Mouse (Mus musculus): ENCODE measurements around the gene Adamtsl3. TPM values are rescaled to one million over a fixed set of nuclear protein-coding genes. Genes with fewer than 3 reads are reported as not detected.

The Adamtsl3 gene
- 1 to 10 TPM; 6.0 to 6.4 TPM for total RNA-seq (2021)
- long read RNA-seq, experiment 1, full-length matches to known transcripts = 2 of 2 reads
- long read RNA-seq, experiment 1, partial matches to known transcripts = 0 of 2 reads
- long read RNA-seq, experiment 1, other reads (novel, unspliced or antisense) = 0 of 2 reads
- long read RNA-seq, experiment 2 = 0 reads

- peak; percentile 66 to 74 for DNase-seq
Observed at GRCm38 (mm10) chr7:82335211-82336121, at the start of gene Adamtsl3. Adamtsl3 (plus strand) TSS chr7:82335694.

DNA sequence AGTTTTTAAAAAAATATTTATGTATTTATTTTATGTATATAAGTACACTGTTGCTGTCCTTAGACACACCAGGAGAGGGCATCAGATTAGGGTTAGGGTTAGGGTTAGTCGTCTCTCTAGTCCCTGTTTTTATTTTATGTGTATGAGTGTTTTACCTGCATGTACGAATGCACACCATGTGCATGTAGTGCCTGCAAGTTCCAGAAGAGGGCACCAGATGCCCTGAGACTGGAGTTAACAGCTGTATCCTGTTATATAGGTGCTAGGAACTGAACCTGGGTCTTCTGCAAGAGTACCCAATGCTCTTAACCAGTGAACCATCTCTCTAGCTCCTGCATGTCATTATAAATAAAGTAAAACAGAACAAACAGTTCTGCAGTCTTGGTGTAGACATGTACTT lies 48.3 kb upstream of the Adamtsl3 start:
- DNase-seq = no peak

- DNase-seq = no peak
Observed at GRCm38 (mm10) chr7:82293441-82293840, 42.1 kb upstream of the Adamtsl3 start.

DNA sequence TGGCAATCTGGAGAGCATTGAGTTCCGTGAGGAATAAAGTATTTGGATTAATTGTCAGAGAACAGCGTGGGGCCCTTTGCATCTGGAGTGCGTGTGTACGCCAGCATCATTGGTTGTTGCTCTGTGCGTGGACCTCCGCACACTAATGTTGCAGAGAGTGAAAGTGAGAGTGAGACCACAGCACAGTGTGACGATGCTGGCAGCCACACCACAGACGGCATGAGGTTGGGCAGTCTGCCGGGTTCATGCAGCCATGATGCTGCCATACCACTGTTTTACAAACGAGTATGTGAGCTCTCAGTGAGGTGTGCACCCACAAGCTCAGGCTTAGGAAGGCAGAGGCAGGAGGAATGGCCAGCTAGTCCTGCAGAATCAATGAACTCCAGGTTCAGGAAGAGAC lies 41.4 kb upstream of the Adamtsl3 start:
- no peak for DNase-seq

GRCm38 (mm10) chr7:82294611-82295010 lies 40.9 kb upstream of the Adamtsl3 start:
- no peak for DNase-seq

GRCm38 (mm10) chr7:82308398-82308797 lies 27.1 kb upstream of the Adamtsl3 start:
- DNase-seq = no peak

DNA sequence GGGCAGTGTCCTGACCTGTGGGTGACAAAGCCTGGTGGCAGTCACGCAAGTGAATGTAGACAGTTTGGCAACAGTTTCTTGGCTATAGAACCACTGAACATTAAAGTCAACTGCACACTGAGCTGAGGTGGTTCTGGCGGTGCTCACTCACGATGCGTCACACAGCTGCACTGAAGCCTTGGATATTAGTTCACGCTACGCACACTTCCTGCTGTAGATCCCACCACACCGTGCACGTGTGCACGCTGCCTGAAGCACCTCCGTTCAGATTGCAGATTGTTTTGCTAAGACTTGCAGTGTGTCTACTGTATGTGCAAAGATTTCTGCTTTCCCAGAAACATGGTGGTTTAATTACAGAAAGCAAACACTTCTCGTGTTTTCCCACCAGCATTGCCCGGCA lies 17.0 kb upstream of the Adamtsl3 start:
- DNase-seq = no peak

DNA sequence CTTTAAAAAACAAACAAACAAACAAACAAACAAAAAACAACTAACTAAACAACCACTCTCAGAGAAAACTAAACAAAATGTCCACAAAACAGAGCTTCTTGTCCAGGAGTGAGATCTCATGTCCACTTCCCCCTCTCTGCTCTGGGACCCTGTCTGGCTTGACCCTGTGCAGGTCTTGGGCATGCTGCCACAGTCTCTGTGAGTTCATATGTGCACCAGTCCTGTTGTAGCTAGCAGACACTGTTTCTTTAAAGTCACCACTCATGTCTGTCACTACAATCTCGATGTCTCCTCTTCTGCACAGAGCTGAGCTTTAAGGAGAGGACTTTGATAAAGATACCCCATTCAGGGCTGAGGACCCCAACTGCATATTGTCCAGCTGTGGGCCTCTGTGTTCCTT lies 8.9 kb upstream of the Adamtsl3 start:
- no peak for DNase-seq

GRCm38 (mm10) chr7:82327201-82327600 lies 8.3 kb upstream of the Adamtsl3 start:
- no peak for DNase-seq

DNA sequence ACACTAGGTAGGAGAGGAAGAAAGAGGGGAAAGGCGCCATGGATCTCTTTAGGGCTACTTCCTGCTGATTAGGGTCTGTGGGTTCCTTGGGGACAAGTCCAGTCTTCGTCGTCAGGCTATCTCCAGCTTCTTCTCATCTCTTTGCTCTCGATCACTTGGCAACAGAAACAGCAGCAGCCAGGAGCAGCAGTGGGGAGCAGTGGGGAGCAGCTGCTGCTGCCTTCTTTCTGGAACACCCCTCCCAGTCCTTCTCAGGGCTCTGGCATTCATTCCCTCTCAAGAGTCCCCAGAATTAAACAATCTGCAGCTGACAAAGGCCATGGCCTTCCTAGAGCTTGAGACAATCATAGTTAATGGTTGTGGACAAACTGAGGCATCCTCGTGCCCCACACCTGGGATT lies 7.6 kb upstream of the Adamtsl3 start:
- no peak for DNase-seq

DNA sequence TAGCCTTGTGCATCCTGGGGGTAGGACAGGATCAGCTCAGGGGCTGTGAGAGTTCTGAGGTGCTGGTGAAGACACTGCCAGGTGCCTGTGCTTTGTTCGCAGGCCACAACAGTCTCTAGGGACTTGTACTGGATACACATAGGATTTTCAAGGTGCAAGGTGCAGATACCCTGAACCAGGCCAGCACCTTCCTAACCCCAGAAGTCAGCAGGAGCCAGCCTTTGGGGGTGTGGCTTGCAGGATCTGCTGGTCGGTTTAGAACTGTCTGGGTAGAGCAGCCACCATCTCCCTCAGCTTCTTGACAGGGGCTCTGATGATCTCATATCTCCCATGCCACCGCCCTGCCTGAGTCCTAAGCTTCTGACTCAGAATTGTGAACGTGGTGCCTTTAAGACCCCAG lies 5.7 kb upstream of the Adamtsl3 start:
- no peak for DNase-seq

GRCm38 (mm10) chr7:82330860-82331259 lies 4.6 kb upstream of the Adamtsl3 start:
- DNase-seq = peak in 1 of 2 experiments; percentile 29

- DNase-seq = no peak
Observed at GRCm38 (mm10) chr7:82334000-82334399, 1.5 kb upstream of the Adamtsl3 start.

- DNase-seq = peak; percentile 84 to 89
Observed at GRCm38 (mm10) chr7:82336132-82336531, 638 bp downstream of the Adamtsl3 start.

DNA sequence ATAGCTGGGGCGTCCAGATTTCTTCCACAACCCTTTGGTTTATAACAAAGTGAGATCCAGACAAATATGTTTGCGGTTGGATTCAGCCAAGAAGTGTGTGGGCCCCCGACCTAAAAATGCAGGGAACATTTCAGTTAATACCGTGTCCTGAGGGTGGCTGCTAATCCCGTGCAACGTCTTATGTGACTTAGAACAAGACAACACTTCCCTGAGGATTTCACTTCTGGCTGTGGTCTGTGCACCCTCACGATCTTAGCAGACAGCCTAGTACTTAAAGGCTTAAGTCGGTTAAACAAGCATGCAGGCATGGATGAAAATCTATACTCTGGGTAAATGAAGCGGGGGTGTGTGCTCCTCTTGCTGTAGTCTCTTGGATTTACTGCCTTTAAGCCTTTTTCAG lies 2.6 kb downstream of the Adamtsl3 start:
- DNase-seq = no peak

- DNase-seq = no peak
Observed at GRCm38 (mm10) chr7:82338532-82338931, 3.0 kb downstream of the Adamtsl3 start.

- DNase-seq = peak; percentile 16 to 46
Observed at GRCm38 (mm10) chr7:82339214-82339613, 3.7 kb downstream of the Adamtsl3 start.

GRCm38 (mm10) chr7:82341476-82341875 lies 6.0 kb downstream of the Adamtsl3 start:
- peak; percentile 19 to 59 for DNase-seq

- DNase-seq = no peak
Observed at GRCm38 (mm10) chr7:82346706-82347105, 11.2 kb downstream of the Adamtsl3 start.

- DNase-seq = no peak
Observed at GRCm38 (mm10) chr7:82349796-82350195, 14.3 kb downstream of the Adamtsl3 start.

DNA sequence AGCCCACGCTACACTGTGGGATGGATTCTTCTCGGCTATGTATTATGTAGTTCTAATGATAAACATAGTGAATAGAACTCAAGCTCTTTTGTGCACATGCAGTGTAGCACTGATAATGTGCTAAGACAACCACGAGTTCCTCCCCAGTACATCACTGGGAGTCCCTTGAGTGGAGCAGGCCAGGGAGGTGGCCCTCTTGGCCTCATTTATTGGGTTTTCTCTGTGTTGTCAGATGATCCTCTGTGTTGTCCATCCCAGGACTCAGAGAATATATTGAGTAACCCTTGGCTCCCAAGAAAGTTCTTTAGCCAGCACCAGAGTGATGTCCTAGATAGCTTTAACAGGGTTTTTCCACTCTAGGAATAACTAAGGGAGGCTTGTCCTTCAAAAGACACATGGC lies 14.9 kb downstream of the Adamtsl3 start:
- DNase-seq = peak in 1 of 2 experiments; percentile 49

GRCm38 (mm10) chr7:82359146-82359545 lies 23.7 kb downstream of the Adamtsl3 start:
- DNase-seq = no peak

DNA sequence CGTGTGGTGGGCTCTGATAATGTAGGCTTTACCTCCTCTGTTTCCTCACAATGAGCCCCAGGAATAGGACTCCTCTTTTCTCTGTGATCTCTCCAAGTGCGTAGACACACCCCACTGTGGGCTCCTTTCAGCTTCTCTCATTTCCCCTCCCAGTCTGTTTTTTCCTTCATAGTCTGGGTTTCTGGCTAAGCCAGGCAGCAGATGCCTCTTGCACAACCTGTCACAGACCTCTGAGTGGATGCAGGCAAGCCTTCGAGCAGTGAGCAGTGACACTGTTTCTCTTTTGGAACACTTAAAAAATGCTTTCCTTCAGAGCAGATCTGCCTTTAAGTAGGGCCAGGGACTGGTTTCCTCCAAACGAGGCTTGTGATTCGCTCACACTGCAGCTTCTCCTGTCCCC lies 24.2 kb downstream of the Adamtsl3 start:
- DNase-seq = peak; percentile 55 to 74

DNA sequence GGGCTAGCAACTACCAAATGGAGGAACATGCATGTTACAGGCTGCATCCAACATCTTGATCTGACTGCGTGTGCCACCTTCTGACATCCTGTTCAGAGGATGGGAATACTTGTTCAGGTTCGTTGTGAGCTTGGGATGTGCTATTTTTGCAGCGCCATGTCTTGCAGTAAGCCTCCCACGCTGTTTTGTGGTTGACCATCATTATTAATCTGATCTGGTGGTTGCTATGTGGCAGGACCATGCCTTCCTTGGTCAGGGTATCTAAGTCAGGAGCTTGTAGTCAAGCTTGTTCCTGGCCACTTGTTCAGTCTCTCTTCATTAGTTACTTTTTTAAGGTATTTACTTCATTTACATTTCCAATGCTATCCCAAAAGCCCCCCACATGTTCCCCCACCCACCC lies 24.7 kb downstream of the Adamtsl3 start:
- no peak for DNase-seq

Measured in heart, adult 18-20 months (tissue).